Comparison of ENCODE assay signal across 26 mouse cellular contexts in the genomic region with DNA sequence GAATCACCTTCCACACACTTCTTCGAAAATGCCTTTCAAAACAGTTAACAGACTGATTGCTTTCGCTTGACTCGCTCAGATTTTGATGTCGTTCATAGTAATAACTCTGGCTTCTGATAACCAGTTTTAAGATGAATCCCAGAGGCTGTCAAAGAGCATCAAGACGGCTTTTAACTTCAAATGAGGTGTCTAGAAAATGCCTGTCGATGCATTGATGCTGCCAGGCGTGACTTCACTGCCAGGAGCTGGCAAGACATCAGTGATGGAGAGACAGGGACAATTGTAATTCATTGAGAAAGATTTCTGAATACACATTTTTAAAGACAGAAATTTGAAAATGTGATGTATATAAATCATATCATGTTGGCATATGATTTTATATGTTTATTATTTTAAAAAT.
DNase-seq lines count a peak whose midpoint lies in the region; ATAC-seq lines count a peak whose summit lies in the region.
"Had no signal": no experiment of that assay in that cellular context is flagged by ENCODE, and none has a peak within 500 bp of the region (broad histone marks: within the 10 kb centered on the region; RNA-seq: fewer than 3 reads in every experiment).

No protein-coding gene starts in this region.

- no peaks in the 10 kb centered on the region for H3K36me3 ChIP-seq in forebrain, embryonic 16.5 days (ENCODE audit: control insufficient read depth, insufficient read depth)
- H3K36me3 ChIP-seq in forebrain, embryonic 15.5 days: no peaks in the 10 kb centered on the region
- H3K36me3 ChIP-seq: forebrain, embryonic 10.5 days; heart, embryonic 10.5 days; heart, embryonic 13.5 days; hindbrain, embryonic 12.5 days; hindbrain, embryonic 15.5 days; intestine, embryonic 15.5 days had no signal

- no peak overlapping the region for H3K4me3 ChIP-seq in forebrain, embryonic 16.5 days (replicated peaks; ENCODE audit: low read length)
- no peak overlapping the region for H3K4me3 ChIP-seq in forebrain, embryonic 15.5 days
- H3K4me3 ChIP-seq: forebrain, embryonic 10.5 days; heart, adult 2 months; heart, embryonic 10.5 days; heart, embryonic 13.5 days; hindbrain, embryonic 12.5 days; hindbrain, embryonic 15.5 days; intestine, embryonic 15.5 days had no signal

- no peaks in the 10 kb centered on the region for H3K9me3 ChIP-seq in forebrain, embryonic 16.5 days (ENCODE audit: control insufficient read depth, low read length)
- H3K9me3 ChIP-seq in forebrain, embryonic 15.5 days: no peaks in the 10 kb centered on the region
- H3K9me3 ChIP-seq: forebrain, embryonic 10.5 days; heart, embryonic 10.5 days; heart, embryonic 13.5 days; hindbrain, embryonic 12.5 days; hindbrain, embryonic 15.5 days; intestine, embryonic 15.5 days had no signal

- intact Hi-C loops in left cerebral cortex, postnatal 4 days (cut with DNase I): no loop called here

- H3K9ac ChIP-seq in forebrain, embryonic 16.5 days (replicated peaks; ENCODE audit: low read depth, low read length): no peak overlapping the region
- no peak overlapping the region for H3K9ac ChIP-seq in forebrain, embryonic 15.5 days (replicated peaks)
- H3K9ac ChIP-seq: heart, embryonic 13.5 days; hindbrain, embryonic 12.5 days; hindbrain, embryonic 15.5 days; intestine, embryonic 15.5 days had no signal

- 64% methylated on average over 7 of the region's 7 CpGs for WGBS in forebrain, embryonic 16.5 days
- 58% methylated on average over 7 of the region's 7 CpGs for WGBS in forebrain, embryonic 15.5 days

- no peaks in the 10 kb centered on the region for H3K4me1 ChIP-seq in forebrain, embryonic 16.5 days (replicated peaks; ENCODE audit: control insufficient read depth, insufficient read depth, low read length)
- H3K4me1 ChIP-seq in forebrain, embryonic 15.5 days: no peaks in the 10 kb centered on the region
- H3K4me1 ChIP-seq: forebrain, embryonic 10.5 days; heart, embryonic 10.5 days; heart, embryonic 13.5 days; hindbrain, embryonic 12.5 days; hindbrain, embryonic 15.5 days; intestine, embryonic 15.5 days had no signal

- no peak overlapping the region for H3K27ac ChIP-seq in forebrain, embryonic 16.5 days (ENCODE audit: low read length)
- H3K27ac ChIP-seq in forebrain, embryonic 15.5 days (replicated peaks): no peak overlapping the region
- H3K27ac ChIP-seq: forebrain, embryonic 10.5 days; heart, adult 2 months; heart, embryonic 10.5 days; heart, embryonic 13.5 days; hindbrain, embryonic 12.5 days; hindbrain, embryonic 15.5 days; intestine, embryonic 15.5 days had no signal

- no peak overlapping the region for H3K4me2 ChIP-seq in forebrain, embryonic 16.5 days (ENCODE audit: low read length)
- H3K4me2 ChIP-seq in forebrain, embryonic 15.5 days (replicated peaks): no peak overlapping the region
- H3K4me2 ChIP-seq: heart, embryonic 13.5 days; hindbrain, embryonic 12.5 days; hindbrain, embryonic 15.5 days; intestine, embryonic 15.5 days had no signal

- H3K27me3 ChIP-seq in forebrain, embryonic 16.5 days (replicated peaks; ENCODE audit: control insufficient read depth, insufficient read depth, low read length): no peaks in the 10 kb centered on the region
- H3K27me3 ChIP-seq in forebrain, embryonic 15.5 days: no peaks in the 10 kb centered on the region
- H3K27me3 ChIP-seq: heart, embryonic 13.5 days; hindbrain, embryonic 12.5 days; hindbrain, embryonic 15.5 days; intestine, embryonic 15.5 days had no signal

- DNase-seq in cerebellum, postnatal 10 days: peak; percentile 27 to 69
- DNase-seq in cerebellum, adult 9-11 months: no peak
- peak; percentile 26 for DNase-seq in left cerebral cortex, postnatal 4 days
- DNase-seq in left cerebral cortex, adult 9 months (ENCODE audit: low spot score in 2 of 2): no peak
- peak; percentile 22 for DNase-seq in retina, embryonic 14.5 days (ENCODE audit: low spot score)
- DNase-seq in retina, postnatal 1 day: no peak
- DNase-seq: adrenal gland, adult 8-10 months; adrenal gland, postnatal 25 days; cerebellum, adult 11 months; cerebellum, adult 8-10 months; cerebellum, postnatal 36 days; gastrocnemius, postnatal 10 days; gastrocnemius, postnatal 36 days; heart, adult 2 months; heart, postnatal 14 days; heart, postnatal 4 days; kidney, adult 11 months had no signal

- ATAC-seq in forebrain, embryonic 16.5 days: peak; percentile 55; the same call in 1 of the 2 replicates
- ATAC-seq in forebrain, embryonic 15.5 days (replicated peaks): no peak
- ATAC-seq: activated CD4-positive, CD25-positive, alpha-beta regulatory T cell, adult 4 months; intestine, embryonic 15.5 days had no signal

Comparison
In these comparisons a context has a peak if more than half of its experiments do, and no peak if none do; other contexts are left out.
1. DNase-seq: peak in cerebellum, postnatal 10 days (2 of 2), left cerebral cortex, postnatal 4 days (single experiment) and retina, embryonic 14.5 days (single experiment); none in cerebellum, adult 9-11 months (single experiment), left cerebral cortex, adult 9 months (0 of 2) and retina, postnatal 1 day (single experiment).